Mouse (Mus musculus) G1E (cell line): Measurements from ENCODE around the gene Sytl3.

Source experiments
- CTCF ChIP-seq: IDR thresholded peaks from 2 replicates; pipeline ENCODE4 v1.5.1; 2012; ENCODE audit warnings: low read depth, low read length, inconsistent platforms, mixed read lengths
- POLR2AphosphoS5 ChIP-seq: IDR thresholded peaks from 2 replicates; pipeline ENCODE4 v1.6.1; 2012; ENCODE audit warnings: low read depth, low read length, inconsistent platforms; ENCODE audit not compliant: insufficient replicate concordance

DNA sequence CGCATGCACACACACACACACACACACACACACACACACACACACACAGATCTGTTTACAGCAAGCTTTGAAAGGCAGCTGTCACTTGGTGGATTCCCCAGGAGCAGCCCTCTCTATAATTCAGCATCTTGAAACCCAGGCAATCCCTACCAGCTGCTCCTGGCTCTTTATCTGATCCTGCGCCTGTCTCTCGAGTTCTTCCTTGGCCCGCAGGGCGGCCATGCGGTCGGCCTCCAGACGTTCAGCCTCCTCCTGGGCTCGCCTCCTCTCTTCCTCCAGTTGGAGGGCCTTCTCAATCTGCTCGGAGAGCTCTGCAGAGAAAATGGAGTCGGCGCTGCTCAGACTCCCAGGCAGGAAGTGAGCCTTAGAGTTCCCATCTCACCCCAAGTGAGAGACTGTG is 82.4 kb downstream of the Sytl3 start:
- no peak for TF ChIP-seq CTCF
- TF ChIP-seq POLR2AphosphoS5 = no peak
